Mouse (Mus musculus) hematopoietic stem cell, adult 5-6 weeks (primary cell): ENCODE measurements around the gene Lifr. TPM values are rescaled to one million over a fixed set of nuclear protein-coding genes. Genes with fewer than 3 reads are reported as not detected.

ENCODE experiments used
- ATAC-seq, 2 experiments: fragments of 125-278 bp in 1 of 2; replicated peaks in 1 of 2; 2 replicates each; pipeline ENCODE4 v1.8.0; 2016 to 2017; ENCODE audit warnings: inconsistent platforms in 2 of 2, mild to moderate bottlenecking in 2 of 2, moderate number of reproducible peaks in 2 of 2, low read depth in 1 of 2, moderate TSS enrichment in 1 of 2; ENCODE audit not compliant: low FRiP score in 2 of 2, poor library complexity in 2 of 2, severe bottlenecking in 2 of 2, insufficient read depth in 1 of 2, low TSS enrichment in 1 of 2
- total RNA-seq: library from RNA; stranded (forward); fragments of 172-1452, 232-1000 nt; gene quantifications from 2 replicates; pipeline ENCODE4 v1.2.3, GENCODE M21; 2017

Lifr gene
- total RNA-seq, 1 experiment from 2014 or later, result 0.30 TPM

DNA sequence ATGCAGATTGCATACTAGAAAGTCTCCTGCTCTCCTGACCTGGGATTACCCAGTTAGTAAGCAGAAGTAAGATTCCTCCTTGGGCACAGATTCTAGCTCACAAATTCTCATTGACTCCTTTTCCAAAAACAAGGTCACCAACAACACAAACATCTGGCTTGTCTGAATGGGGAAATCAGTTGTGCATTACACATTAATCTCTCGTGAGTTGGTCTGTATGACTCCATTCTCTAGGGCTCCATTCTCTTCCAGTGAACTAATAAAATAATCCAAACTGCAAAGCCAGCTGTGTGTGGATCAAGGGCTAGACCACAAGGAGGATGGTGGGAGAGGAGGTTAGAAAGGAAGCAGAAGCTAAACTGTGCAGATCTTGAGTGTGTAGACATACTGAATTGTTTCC, 25.8 kb downstream of the Lifr start:
- ATAC-seq, result no peak

DNA sequence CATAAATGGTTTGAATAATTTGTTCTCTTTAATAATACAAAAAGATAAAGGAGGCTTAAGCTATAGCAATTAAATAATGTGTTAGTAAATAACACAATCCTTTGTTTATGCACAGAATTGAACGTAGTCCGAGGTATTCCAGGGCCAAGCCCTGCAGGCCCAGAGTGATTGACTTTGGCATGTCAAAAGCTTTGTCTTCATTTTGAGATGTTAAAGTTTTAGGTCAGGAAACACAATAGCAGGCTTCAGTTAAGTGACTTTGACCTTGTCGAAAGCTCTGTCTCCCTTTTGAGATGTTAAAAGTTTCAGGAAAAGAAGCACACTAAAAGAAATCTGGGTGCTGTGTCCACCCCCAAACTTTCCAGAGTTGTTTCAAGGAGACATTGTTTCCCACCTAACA, 26.3 kb downstream of the Lifr start:
- no peak for ATAC-seq

GRCm38 (mm10) chr15:7117944-7118343, 27.5 kb downstream of the Lifr start:
- no peak for ATAC-seq

DNA sequence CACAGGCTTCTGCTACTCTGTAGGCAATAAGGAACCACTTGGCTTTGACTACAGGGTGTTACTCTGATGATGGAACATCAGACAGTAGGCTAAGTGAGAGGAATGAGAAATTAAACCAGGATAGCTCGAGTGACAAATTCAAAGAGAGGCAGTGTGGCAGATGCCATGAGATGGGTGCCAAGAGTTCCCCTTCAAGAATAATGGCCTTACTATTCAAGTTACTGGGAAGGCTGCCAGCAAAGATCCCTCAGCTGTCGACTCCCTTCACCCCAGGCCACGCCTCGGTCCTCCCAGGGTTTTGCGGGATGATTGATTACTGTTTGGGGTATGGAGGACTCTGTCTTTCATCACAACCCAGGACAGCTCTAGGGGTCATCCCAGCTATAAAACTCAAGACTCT, 28.4 kb downstream of the Lifr start:
- ATAC-seq, result no peak

DNA sequence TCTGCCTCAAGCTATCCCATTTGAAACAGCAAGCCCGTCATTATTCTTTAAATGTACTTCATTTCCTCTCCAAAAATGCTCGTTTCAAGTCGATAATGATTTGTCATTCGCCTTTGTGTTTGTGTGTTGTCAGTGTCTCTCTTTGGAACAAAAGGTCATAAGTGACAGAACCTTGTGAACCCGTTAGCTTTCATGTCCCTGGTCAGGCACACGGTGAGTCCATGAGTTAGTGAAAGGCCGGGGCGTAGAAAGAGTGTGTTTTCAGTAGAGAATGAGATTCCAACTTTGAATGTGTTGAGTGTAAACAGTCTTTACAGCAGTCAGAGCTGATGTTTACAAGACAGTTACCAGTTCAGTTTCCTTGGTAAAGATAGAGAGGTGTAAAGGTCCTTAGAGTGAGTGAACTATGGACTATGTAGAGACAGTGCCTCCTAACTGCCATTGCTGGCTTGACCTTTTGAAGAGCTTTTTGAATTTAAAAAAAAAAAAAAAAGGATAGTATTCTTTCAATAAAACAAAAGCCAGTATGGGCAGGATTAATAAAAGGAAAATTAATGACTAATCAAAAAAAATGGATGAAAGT, 29.6 kb downstream of the Lifr start:
- ATAC-seq, result no peak

DNA sequence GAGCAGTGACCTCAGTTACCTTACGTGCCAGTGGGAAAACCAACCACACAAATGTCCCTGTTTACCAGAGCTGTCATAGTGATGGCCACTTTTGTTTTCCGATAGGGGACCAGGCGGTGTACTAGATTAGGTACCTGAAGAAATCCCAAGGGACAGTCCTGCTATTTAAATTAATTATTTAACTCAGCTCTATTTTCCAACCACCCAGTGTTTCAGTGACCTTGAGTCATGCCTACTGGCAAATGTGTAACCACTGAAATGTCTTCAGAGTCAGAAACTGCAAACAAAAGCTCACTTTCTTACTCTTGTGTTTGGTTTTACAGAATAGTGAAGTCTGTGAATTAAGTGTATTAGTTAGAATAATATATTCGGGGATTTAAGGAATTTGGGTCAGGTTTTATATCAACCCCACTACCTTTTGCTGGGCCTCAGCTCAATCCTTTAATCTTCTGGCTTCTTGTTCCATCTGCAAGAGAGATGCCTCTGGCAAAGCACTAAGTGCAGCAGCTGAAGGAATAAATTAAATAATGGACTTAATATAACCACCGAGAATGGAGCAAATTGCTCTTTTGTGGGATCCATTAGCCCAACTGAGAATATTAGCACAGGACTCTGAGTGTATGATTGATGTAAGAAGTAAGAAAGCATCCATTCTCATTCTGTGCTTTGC, 33.5 kb downstream of the Lifr start:
- ATAC-seq, result no peak

- no peak for ATAC-seq
Measured at GRCm38 (mm10) chr15:7126171-7126570, 35.8 kb downstream of the Lifr start.

GRCm38 (mm10) chr15:7128627-7129126, 38.3 kb downstream of the Lifr start:
- no peak for ATAC-seq

DNA sequence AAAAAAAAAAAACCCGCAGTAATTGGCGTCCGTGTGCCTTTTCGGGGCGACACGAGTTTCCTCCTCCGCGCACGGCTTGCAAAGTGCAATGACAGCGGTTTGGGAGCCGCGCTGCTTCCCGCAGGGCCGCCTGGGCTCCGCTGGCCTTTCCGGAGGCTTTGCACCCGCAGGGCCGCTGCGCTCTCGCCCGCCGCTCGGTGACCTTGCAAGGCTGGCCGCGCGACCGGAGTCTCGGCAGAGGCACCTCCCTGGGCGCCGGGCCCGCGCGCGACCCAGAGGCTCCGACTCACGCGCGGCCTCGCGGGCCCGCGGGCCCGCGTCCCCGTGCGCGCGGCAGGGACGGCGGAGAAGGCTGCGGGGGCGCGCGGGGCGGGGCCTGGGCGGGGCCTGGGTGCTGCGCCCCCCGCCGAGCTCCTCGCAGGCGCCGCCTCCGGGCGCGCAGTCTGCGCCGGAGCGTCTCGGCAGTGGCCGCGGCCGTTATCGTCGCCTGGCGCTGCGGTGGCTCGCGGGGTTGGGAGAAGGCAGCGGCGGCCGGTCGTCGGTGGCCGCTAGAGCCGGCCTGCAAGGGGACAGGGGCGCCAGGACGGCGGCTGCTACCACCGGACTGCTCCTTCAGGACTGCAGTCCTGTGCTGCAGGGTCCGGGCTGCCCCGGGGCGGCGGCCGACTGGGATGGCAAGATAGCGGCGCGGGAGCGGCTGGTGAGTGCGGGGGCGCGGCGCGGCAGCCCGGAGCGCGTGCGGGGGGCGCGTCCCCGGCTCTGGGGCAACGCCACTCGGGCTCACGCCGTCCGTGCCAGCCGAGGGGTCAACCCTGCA, 38.9 kb downstream of the Lifr start:
- no peak for ATAC-seq

- ATAC-seq, result peak; percentile 40 to 44; a peak in 2 of 4 replicates
Measured at GRCm38 (mm10) chr15:7129944-7130287, 39.5 kb downstream of the Lifr start.

GRCm38 (mm10) chr15:7130691-7131225, 40.3 kb downstream of the Lifr start:
- ATAC-seq, result no peak

- ATAC-seq, result peak; percentile 55 to 74
Measured at GRCm38 (mm10) chr15:7132741-7133140, 42.3 kb downstream of the Lifr start.

GRCm38 (mm10) chr15:7134454-7135052, 44.1 kb downstream of the Lifr start:
- ATAC-seq, result no peak

DNA sequence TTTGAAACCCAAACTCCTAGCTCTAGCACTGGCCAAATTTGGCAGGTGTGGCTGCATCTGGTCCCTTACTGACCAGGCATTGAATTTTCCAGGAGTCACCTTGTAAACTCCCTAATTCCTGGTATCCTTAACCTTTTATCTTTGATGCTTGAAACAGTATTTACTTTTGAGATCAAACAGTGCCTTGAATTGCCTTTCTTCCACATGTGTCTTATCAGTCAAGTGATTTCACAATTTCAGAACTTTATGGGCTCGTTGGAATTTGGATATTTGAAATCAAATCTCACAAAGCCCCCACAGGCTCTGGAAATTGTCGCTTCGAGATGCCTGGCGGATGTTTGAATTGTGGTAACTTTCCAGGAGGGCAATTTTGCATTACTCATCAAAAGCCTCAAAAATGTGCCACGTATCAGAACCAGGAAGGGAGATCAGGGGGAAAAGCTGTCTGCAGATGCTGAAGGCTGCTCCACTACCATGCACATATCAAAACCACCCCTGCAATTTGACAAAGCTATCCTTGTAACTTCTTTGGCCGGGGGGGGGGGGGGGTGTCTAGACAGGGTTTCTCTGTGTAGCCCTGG, 45.7 kb downstream of the Lifr start:
- no peak for ATAC-seq

DNA sequence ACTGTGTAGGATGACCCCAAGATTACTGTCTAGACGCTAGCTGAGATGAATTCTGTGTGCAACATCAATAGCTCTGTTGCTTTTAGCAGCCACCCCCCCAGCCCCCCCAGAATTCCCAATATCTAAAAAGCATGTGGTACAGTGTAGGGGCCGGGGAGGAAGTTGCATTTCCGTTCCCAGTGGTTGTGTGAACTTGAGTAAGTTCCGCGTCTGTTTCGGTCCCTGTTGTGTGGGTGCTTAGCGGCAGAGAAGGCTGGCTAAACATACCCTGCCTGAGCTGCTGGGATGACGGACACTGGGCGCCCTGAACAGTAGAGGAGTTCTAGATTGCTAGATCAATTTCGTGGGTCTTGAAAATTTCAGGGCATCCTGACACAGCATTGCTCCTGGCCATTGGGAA, 46.5 kb downstream of the Lifr start:
- ATAC-seq, result peak; percentile 33 to 56; a peak in 2 of 4 replicates

- no peak for ATAC-seq
Measured at GRCm38 (mm10) chr15:7137607-7138006, 47.2 kb downstream of the Lifr start.

GRCm38 (mm10) chr15:7138471-7138870, 48.1 kb downstream of the Lifr start:
- ATAC-seq, result no peak
